Mouse (Mus musculus) heart, embryonic 14.5 days (tissue): Measurements from ENCODE around the gene Zfp113. TPM values are rescaled to one million over a fixed set of nuclear protein-coding genes. Genes with fewer than 3 reads are reported as not detected.

Experiments
- ATAC-seq: fragments of 200-750 bp; cut with Nextera tagmentation; 2 replicates; pipeline ENCODE4 v1.8.0; 2017; ENCODE audit warnings: low read depth, moderate TSS enrichment; ENCODE audit not compliant: insufficient number of reproducible peaks, insufficient read depth, low FRiP score
- H3K27ac ChIP-seq, 2 experiments: fragments of 200-500 bp in 1 of 2; fragments of 300-500 bp in 1 of 2; sonication (generic) in 1 of 2; replicated peaks in 1 of 2; 2 replicates each; pipeline ENCODE4 v1.5.1; 2012 to 2014; ENCODE audit warnings: low read depth in 2 of 2, low read length in 2 of 2, control low read depth in 1 of 2, mild to moderate bottlenecking in 1 of 2, mixed read lengths in 1 of 2; ENCODE audit not compliant: control insufficient read depth in 1 of 2, insufficient read depth in 1 of 2
- H3K27me3 ChIP-seq: fragments of 300-500 bp; sonication (generic); 2 replicates; pipeline ENCODE4 v1.6.1; 2014; ENCODE audit warnings: mild to moderate bottlenecking, low read length, control low read depth; ENCODE audit not compliant: control insufficient read depth, insufficient read depth
- H3K36me3 ChIP-seq: fragments of 300-500 bp; sonication (generic); 2 replicates; pipeline ENCODE4 v1.6.1; 2014; ENCODE audit warnings: mild to moderate bottlenecking, control low read depth, low read length, mixed read lengths; ENCODE audit not compliant: control insufficient read depth, insufficient read depth
- H3K4me1 ChIP-seq, 2 experiments: fragments of 200-500 bp in 1 of 2; fragments of 300-500 bp in 1 of 2; sonication (generic) in 1 of 2; 2 replicates each; pipeline ENCODE4 v1.6.1; 2012 to 2014; ENCODE audit warnings: low read length in 2 of 2, control low read depth in 1 of 2, mixed read lengths in 1 of 2; ENCODE audit not compliant: control insufficient read depth in 2 of 2, insufficient read depth in 2 of 2
- H3K4me2 ChIP-seq: fragments of 300-500 bp; sonication (generic); 2 replicates; pipeline ENCODE4 v1.6.1; 2014; ENCODE audit warnings: mild to moderate bottlenecking, low read length
- H3K4me3 ChIP-seq, 2 experiments: fragments of 200-500 bp in 1 of 2; fragments of 300-500 bp in 1 of 2; sonication (generic) in 1 of 2; 2 replicates each; pipeline ENCODE4 v1.5.1; 2012 to 2014; ENCODE audit warnings: low read length in 2 of 2, mild to moderate bottlenecking in 2 of 2, control low read depth in 1 of 2, low read depth in 1 of 2, moderate library complexity in 1 of 2; ENCODE audit not compliant: control insufficient read depth in 1 of 2, insufficient read depth in 1 of 2
- H3K9ac ChIP-seq: fragments of 300-500 bp; sonication (generic); 2 replicates; pipeline ENCODE4 v1.6.1; 2014; ENCODE audit warnings: mild to moderate bottlenecking, low read length
- H3K9me3 ChIP-seq: fragments of 300-500 bp; sonication (generic); 2 replicates; pipeline ENCODE4 v1.6.1; 2016; ENCODE audit warnings: low read length, control low read depth; ENCODE audit not compliant: control insufficient read depth
- WGBS: fragments of 180-500 bp; shearing (Covaris S2); extraction: QIAGEN DNeasy Blood & Tissue Kit; methylation state at CpG from one replicate; pipeline ENCODE4 v1.1.7; 2014; 5-methylcytosine and 5-hydroxymethylcytosine counted together
- polyA plus RNA-seq: library from polyadenylated mRNA; unstranded; fragments of >200 nt; fragmentation: Nextera tagmentation; extraction: Ambion mirVana; gene quantifications from 2 replicates; pipeline ENCODE4 v1.2.1, GENCODE M21; 2014

The Zfp113 gene
- polyA plus RNA-seq, 1 experiment from 2014 or later = 10.3 TPM

DNA sequence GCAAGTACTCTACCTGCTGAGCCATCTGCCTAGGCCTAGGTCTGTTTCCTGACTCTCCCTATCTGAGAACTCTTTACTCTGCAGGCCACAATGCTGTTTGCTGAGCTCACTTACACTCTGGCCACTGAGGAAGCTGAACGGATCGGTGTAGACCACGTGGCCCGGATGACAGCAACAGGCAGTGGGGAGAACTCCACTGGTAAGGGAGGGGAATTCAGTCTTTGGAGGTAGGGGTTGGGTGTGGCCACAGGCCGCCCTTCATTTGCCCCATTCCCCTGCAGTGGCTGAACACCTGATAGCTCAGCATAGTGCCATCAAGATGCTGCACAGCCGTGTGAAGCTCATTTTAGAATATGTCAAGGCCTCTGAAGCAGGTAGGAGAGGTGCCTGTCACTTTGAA lies 7.5 kb upstream of the Zfp113 start:
- no peak for ATAC-seq
- Histone ChIP-seq H3K27ac (no peak overlapping the region), H3K36me3 (peaks cover 60% of the 10 kb centered on the region), H3K27me3 (no peaks in the 10 kb centered on the region), H3K4me2 (no peak overlapping the region), H3K4me3 (no peak overlapping the region), H3K4me1 (peaks cover 0 to 13% of the 10 kb centered on the region in 2 experiments; a peak in 2 of 4 replicates), H3K9me3 (no peaks in the 10 kb centered on the region), H3K9ac (no peak overlapping the region)
- 75% methylated on average over 6 of the region's 6 CpGs for WGBS

GRCm38 (mm10) chr5:138160842-138161665 lies 5.5 kb upstream of the Zfp113 start, which contains the start of gene Cops6:
Gene Cops6, plus strand, starts transcription at chr5:138161071.
- ATAC-seq = peak; percentile 90
- WGBS = under 1% methylated on average over 42 of the region's 42 CpGs
- H3K27ac ChIP-seq = peak within 1 kb of the TSS; percentile 56 to 74

GRCm38 (mm10) chr5:138160224-138160762 lies 4.7 kb upstream of the Zfp113 start:
- Histone ChIP-seq H3K36me3 (peaks cover 33% of the 10 kb centered on the region), H3K9ac (peak overlapping the region; percentile 76), H3K4me2 (peak overlapping the region; percentile 80), H3K4me1 (peaks cover 0 to 13% of the 10 kb centered on the region in 2 experiments; a peak in 2 of 4 replicates), H3K27ac (0 out of 4 replicates have a peak overlapping the region, but pooled peaks of 1 of the 2 experiments have one; percentile 56), H3K4me3 (peak overlapping the region in 1 of 2 experiments; percentile 63; a peak in 3 of 4 replicates), H3K27me3 (no peaks in the 10 kb centered on the region), H3K9me3 (no peaks in the 10 kb centered on the region)
- no peak for ATAC-seq
- WGBS = 67% methylated on average over 7 of the region's 7 CpGs

More at GRCm38 (mm10) chr5:138160842-138161665, 5.5 kb upstream of the Zfp113 start, which contains the start of gene Cops6:
- no peaks in the 10 kb centered on the region for H3K9me3 ChIP-seq
- H3K4me2 ChIP-seq = peak within 1 kb of the TSS; percentile 80
- H3K9ac ChIP-seq = peak within 1 kb of the TSS; percentile 76
- H3K4me1 ChIP-seq = peaks cover 0 to 13% of the 10 kb centered on the region in 2 experiments; a peak in 2 of 4 replicates
- H3K36me3 ChIP-seq = peaks cover 40% of the 10 kb centered on the region
- peak within 1 kb of the TSS; percentile 63 to 92 for H3K4me3 ChIP-seq
- no peaks in the 10 kb centered on the region for H3K27me3 ChIP-seq

GRCm38 (mm10) chr5:138154390-138154789 lies 1.2 kb downstream of the Zfp113 start:
- WGBS = 70% methylated on average over 3 of the region's 3 CpGs
- peak overlapping the region; percentile 94 for H3K9ac ChIP-seq
- peaks cover 30% of the 10 kb centered on the region for H3K36me3 ChIP-seq
- ATAC-seq = no peak
- H3K27ac ChIP-seq = no peak overlapping the region
- no peaks in the 10 kb centered on the region for H3K27me3 ChIP-seq
- peak overlapping the region in 1 of 2 experiments; percentile 62; a peak in 2 of 4 replicates for H3K4me3 ChIP-seq
- H3K4me1 ChIP-seq = peaks cover 0 to 5% of the 10 kb centered on the region in 2 experiments; a peak in 1 of 4 replicates
- no peaks in the 10 kb centered on the region for H3K9me3 ChIP-seq
- H3K4me2 ChIP-seq = peak overlapping the region; percentile 83

DNA sequence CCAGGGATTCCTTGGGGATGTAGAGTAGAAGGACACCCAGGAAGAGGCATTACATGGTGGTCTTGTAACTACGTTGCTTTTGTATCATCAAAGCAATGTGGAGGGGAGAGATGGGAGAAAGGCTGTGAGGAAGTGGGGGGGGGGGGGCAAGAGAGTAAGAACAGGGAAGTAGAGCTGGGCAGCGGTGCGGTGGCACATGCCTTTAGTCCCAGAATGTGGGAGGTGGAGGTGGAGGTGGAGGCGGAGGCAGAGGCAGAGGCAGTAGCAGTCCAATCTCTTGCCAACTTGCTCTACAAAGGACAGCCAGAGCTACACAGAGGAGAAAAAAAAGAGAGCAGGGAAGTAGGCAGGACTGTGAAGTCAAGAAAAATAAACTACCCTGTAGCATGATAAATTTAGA lies 17.0 kb downstream of the Zfp113 start:
- no peak overlapping the region for H3K4me3 ChIP-seq
- no peak overlapping the region for H3K9ac ChIP-seq
- H3K4me1 ChIP-seq = peaks cover 0 to 8% of the 10 kb centered on the region in 2 experiments; a peak in 1 of 4 replicates
- no peak overlapping the region for H3K4me2 ChIP-seq
- 70% methylated on average over 4 of the region's 4 CpGs for WGBS
- H3K27me3 ChIP-seq = no peaks in the 10 kb centered on the region
- ATAC-seq = no peak
- H3K27ac ChIP-seq = no peak overlapping the region
- H3K9me3 ChIP-seq = no peaks in the 10 kb centered on the region
- H3K36me3 ChIP-seq = peaks cover 25% of the 10 kb centered on the region

DNA sequence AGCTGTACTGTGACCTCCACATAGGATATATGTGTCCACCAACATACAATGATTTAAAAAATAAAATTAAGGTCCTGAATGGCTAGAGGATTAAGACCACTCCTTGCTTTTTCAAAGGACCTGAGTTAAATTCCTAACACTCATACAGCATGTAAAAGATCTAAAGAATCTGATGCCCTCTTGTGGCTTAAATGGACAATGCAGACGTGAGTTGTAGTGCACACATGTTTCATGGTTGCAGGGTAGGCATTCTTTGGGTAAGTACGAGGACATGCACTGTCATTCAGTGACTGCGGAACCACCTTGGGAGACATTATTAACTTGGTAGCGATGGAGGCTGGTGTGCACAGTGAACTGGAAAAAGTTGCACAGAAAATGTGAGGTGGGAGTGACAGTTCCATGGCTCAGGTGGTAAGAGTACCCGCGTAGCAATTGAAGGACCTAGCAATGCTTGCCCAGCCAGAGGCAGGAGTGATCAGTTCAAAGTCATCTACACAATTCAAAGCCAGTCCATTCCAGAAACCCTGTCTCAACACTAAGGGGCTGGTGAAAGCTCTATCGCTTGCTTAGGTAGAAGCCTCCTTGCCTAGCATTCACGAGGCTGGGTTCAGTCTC lies 17.5 kb downstream of the Zfp113 start:
- Histone ChIP-seq H3K4me3 (no peak overlapping the region), H3K9me3 (no peaks in the 10 kb centered on the region), H3K4me1 (peaks cover 0 to 8% of the 10 kb centered on the region in 2 experiments; a peak in 1 of 4 replicates), H3K27me3 (no peaks in the 10 kb centered on the region), H3K36me3 (peaks cover 26% of the 10 kb centered on the region), H3K9ac (no peak overlapping the region), H3K4me2 (no peak overlapping the region), H3K27ac (no peak overlapping the region)
- 57% methylated on average over 8 of the region's 8 CpGs for WGBS
- ATAC-seq = no peak

DNA sequence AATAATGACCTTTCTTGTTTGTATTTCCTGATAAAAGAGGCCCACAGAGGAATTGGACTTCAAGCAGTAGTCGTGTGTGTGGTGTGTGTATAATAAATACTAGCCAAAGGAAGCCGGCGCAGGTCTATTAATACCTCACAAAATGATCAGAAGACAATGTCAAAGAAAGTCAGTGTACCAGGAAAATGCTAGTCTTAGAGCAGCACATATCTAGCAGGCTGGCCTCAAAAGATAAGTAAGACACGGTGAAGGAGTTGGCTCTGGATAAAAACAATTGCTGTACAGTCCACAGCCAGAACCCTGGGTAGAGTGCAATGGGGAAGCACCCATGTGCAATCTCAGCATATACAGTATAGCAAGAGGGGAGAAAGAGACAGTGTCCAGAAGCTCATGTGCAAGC lies 18.3 kb downstream of the Zfp113 start:
- Histone ChIP-seq H3K4me1 (peaks cover 0 to 8% of the 10 kb centered on the region in 2 experiments; a peak in 1 of 4 replicates), H3K4me2 (no peak overlapping the region), H3K9ac (no peak overlapping the region), H3K27me3 (no peaks in the 10 kb centered on the region), H3K9me3 (no peaks in the 10 kb centered on the region), H3K4me3 (no peak overlapping the region), H3K27ac (no peak overlapping the region; a peak in 1 of 4 replicates), H3K36me3 (peaks cover 34% of the 10 kb centered on the region)
- 56% methylated on average over 4 of the region's 4 CpGs for WGBS
- ATAC-seq = no peak
